Mouse (Mus musculus): ENCODE results near the gene Clec4g.

Clec4g gene

DNA sequence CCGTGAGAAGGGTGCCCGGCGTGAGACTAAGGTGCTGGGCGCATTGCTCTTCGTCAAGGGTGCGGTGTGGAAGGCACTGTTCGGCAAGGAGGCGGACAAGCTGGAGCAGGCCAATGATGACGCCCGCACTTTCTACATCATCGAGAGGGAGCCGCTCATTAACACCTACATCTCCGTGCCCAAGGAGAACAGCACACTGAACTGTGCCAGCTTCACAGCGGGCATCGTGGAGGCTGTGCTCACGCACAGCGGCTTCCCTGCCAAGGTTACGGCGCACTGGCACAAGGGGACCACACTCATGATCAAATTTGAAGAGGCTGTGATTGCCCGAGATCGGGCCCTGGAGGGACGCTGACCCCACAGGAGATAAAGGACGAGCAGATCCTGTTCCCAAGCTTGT, 41.2 kb downstream of the Clec4g start:
- DNase-seq (ENCODE audit: low spot score) = no peak

DNA sequence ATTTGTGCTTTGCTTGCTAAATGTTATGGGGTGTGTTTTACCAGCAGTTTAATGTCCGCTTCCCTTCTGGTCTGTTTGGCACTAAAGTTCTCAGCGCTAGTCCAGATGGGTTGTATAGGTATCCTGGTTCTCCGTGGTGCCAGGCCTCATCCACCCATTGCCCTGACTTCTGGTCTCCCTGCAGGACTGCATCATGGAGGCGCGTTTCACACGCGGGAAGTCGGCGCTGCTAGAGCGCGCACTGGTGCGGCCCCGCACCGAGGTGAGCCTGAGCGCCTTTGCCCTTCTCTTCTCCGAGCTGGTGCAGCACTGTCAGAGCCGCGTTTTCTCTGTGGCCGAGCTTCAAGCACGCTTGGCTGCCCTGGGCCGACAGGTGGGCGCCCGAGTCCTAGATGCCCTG, 41.6 kb downstream of the Clec4g start:
- DNase-seq (ENCODE audit: low spot score) = no peak

DNA sequence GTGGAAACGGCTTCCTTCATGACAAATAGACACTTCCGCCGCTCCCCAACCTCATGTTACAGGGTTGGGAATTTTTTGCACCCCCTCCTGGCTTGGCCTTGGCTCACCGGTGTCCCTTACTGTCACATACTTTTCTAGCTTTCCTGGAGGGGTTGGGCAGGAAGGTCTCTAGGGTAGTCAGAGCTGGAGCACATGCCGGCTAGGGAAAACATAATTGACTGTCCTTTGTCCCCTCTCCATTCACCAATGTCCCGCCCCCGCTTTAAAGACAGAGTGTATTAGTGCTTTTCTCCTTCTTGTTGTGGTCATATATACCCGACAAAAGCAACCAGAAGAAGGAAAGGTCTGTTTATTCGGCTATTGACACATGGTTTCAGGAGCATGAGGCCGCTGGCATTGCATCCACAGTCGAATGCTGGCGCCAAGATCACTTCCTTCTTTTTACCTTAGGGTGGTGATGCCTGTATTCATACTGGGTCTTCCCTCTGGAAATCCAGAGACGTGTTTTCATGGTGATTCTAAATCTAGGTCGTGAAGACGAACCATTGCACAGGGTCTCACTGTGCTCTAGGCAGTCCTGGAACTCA, 43.4 kb downstream of the Clec4g start:
- no peak for DNase-seq (ENCODE audit: low spot score)

DNA sequence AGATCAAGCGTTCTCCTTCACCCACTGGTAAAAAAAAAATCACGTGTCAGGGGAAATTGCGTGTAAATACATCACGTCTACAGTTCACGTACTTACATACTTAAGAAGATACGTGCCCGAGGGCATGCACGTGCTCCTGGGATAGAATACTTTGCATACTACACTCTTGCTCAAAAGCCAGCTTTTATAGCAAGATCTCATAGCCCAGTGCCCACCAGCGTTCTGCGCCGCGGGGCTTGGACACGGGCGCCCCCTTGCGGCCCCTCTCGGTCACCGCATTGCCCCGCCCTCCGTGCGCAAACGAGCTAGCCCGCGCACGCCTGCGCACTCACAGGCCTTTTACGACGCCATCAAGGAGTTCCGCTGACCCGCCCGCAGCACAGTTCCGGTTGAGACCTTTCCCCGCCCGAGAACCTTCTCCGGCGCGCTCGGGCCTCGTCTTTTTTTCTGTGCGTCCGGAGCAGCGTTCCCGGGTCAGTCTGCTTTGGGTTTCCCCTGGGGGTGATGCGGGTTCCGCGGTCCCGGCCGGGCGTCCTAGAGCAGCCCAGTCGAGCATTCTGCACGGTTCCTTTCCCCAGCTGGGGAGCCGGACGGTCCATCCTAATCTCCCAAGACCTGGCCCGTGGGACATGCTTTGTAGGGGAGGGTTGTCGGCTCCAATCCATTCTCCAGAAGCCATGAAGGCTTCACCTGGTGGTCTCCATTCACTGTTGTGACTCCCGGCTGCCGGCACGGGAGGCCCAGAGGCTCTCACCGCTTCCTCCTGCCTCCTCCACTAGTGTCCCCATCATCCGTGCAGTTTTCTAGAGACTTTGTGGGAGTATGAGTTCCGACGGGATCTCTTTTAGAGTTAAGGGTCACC, 44.1 kb downstream of the Clec4g start, which contains the start of gene Trappc5:
Trappc5 (plus strand) TSS at position 169 of the 862 bp plus-strand sequence.
- DNase-seq (ENCODE audit: low spot score) = peak; percentile 90

DNA sequence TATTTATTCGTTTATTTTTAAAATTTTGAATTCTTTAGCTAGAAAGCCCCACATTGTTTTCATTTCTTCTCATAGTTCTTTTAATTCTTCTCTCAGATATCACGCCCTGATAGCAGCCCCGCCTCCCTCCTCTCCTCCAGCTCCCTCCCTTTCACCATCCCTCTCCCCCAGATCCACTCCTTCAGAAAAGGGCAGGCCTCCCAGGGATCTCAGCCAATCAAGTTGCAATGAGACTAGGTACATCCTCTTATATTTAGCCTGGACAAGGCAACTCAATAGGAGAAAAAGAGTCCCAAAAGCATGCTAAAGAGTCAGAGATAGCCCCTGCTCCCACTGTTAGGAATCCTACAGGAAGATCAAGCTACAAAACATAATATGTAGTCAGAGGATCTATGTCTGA, 45.8 kb downstream of the Clec4g start:
- no peak for DNase-seq (ENCODE audit: low spot score)

DNA sequence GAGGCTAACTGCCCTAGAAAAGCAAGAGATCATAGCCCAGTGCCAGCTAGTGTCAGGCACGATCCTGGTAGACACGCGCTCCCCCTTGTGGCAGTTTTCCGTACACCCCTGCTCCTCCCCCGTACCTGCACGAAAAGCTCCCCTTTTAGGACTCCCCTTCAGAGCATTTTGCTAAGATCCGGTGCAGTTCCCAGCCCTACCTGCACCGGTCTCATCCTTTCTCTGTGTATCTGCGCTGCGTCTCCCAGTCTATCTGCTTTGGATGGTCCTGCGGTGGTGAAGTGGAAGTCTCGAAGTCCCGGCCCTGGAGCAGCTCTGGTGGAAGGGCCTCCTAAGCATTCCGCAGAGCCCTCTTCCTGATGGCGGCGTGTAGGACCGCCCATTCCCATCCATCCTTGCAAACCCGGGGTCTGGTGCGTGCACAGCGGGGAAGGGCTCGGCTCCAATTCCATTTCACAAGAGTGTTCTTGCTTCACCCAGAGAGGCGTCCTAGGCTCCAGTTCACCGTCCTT, 48.4 kb downstream of the Clec4g start, which contains the start of gene Fcor:
Fcor (minus strand) TSS at position 383 of the 512 bp plus-strand sequence.
- DNase-seq (ENCODE audit: low spot score) = peak; percentile 64

DNA sequence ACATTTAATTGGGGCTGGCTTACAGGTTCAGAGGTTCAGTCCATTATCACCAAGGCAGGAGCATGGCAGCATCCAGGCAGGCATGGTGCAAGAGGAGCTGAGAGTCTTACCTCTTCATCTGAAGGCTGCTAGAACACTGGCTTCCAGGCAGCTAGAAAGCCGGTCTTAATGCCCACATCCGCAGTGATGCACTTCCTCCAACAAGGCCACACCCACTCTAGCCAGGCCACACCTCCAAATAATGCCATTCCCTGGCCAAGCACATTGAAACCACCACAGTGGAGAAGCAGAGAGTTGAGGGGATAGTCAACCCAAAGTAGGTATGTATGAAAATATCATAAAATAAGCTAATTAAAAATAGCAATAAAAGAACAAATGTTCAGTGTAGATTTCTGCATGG, 50.1 kb downstream of the Clec4g start:
- DNase-seq (ENCODE audit: low spot score) = no peak

DNA sequence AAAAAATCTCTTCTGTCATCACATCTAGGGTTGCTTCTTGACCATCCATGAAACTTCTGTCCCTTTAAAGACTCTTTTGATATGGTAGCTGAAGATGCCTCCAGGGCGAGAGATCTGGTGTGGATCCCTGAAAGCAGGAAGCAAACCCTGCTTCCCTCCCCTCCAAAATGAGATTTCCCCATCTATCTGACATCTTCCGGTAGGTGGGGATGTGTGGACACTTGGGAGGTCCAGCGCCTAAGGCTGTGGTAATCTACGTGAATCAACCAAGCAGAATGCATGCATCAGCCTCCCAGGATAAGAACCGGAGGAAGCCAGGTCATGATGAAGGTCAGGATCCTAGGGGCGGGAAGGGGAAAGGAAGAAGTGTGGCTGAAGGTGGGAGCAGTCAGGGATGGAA, 54.9 kb downstream of the Clec4g start, which contains the start of gene Mcemp1:
Mcemp1 (plus strand) TSS at position 248 of the 400 bp plus-strand sequence.
- no peak for DNase-seq (ENCODE audit: low spot score)

DNA sequence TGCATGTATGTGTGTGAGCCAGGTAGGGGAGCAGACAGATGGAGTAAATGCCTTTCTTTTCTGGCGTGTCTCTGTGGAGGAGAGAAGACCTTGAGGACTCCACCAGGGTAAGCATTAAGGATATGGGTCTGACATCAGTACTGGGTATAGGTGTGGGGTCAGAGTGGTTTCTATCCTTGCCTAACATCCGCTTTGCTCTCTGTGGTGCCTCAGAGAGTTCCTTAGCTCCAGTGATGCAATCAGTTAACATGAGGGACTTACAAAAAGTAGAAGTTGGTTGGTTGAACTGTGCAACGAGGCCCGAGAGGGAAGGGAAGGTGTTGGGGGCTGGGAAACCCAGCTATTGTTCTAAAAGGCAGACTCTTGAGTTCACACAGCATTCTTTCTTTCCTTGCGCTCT, 56.0 kb downstream of the Clec4g start:
- DNase-seq (ENCODE audit: low spot score) = no peak

DNA sequence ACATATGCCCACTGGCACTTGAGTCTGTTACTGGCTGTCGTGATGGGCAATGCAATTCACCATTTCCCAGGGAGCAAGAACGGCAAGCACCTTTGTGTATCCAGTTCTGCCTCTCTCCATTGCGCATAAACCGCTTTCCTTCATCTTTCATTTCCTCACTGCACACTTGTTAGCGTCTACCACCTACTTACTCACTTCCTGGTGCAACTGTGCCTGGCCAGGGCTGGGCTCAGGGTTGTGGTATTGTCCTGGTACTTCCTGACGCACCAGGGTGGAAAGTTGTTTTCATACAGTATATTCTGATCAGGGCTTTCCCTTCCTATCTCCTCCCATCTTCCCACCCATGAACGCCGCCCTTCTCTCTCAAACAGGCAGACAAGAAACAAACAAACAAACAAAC, 59.6 kb downstream of the Clec4g start:
- no peak for DNase-seq (ENCODE audit: low spot score)

All from spleen, adult 12 weeks (tissue).